Mouse (Mus musculus): ENCODE measurements around the gene Robo4.

DNA sequence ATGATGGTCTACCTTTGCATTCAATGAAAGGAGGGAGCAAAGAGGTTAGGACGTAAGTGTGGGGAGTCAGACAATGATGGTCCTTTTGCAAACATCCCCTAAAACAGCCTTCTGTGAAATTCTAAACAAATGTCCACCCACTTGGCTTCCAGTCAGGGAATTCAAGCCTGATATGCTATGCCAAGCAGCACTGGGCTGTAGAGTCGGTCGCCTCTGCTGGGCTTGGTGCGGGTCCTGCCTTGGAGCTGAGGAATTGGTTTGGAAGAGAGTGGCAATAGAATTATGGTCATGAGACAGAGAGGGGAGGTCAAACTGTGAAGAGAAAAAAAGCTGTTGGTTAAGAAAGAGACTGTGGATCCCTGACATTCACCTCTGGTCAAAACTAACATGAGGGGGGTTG is 51.6 kb downstream of the Robo4 start:
- TF ChIP-seq CHD2 (IDR thresholded peaks at IDR 0.05; ENCODE audit: low read length), result no peak
- no peak for TF ChIP-seq ETS1 (IDR thresholded peaks at IDR 0.05; ENCODE audit: low read depth, low read length)
- TF ChIP-seq EP300 (IDR thresholded peaks at IDR 0.05; ENCODE audit: low read depth in 1 of 2, low read length in 2 of 2), result no peak
- TF ChIP-seq ZNF384 (IDR thresholded peaks at IDR 0.05; ENCODE audit: low read depth, low read length), result no peak
- TF ChIP-seq MAX (IDR thresholded peaks at IDR 0.05; ENCODE audit: low read length), result no peak
- no peak for TF ChIP-seq ZC3H11A (IDR thresholded peaks at IDR 0.05; ENCODE audit: low read depth, low read length)
- no peak for TF ChIP-seq UBTF (IDR thresholded peaks at IDR 0.05; ENCODE audit: borderline replicate concordance, insufficient read depth, low read depth, low read length)
- no peak for TF ChIP-seq CTCF (IDR thresholded peaks at IDR 0.05 in 2 of 3, conservative IDR thresholded peaks at IDR 0.05 in 1 of 3; ENCODE audit: control insufficient read depth in 1 of 3, insufficient read depth in 1 of 3, low read depth in 2 of 3, low read length in 3 of 3, poor library complexity in 1 of 3, severe bottlenecking in 1 of 3)
- TF ChIP-seq MYB (IDR thresholded peaks at IDR 0.05; ENCODE audit: low read depth, low read length), result no peak

Measured in MEL (cell line).